Mouse (Mus musculus) heart, adult 2 months (tissue): ENCODE measurements at regions not wholly inside any gene's neighbourhood (a gene's known extent, or its start where the extent isn't known, plus 50 kb on each side); places are given as distances from the start of the nearest gene placed in this dataset.

Experiments
- CTCF ChIP-seq: fragments of 200-600 bp; IDR thresholded peaks from 2 replicates; pipeline ENCODE4 v1.8.1; 2022; ENCODE audit warnings: antibody characterized with exemption, mild to moderate bottlenecking, moderate library complexity
- POLR2A ChIP-seq: fragments of 200-500 bp; IDR thresholded peaks from 2 replicates; pipeline ENCODE4 v1.6.1; 2011; ENCODE audit warnings: mild to moderate bottlenecking, low read depth, low read length, control low read depth; ENCODE audit not compliant: insufficient read depth

- TF ChIP-seq POLR2A (no peak), CTCF (no peak)
These were observed 128.3 kb upstream of the Tle1 start for GRCm38 (mm10) chr4:72329026-72329390.
